Mouse (Mus musculus) lung, embryonic 15.5 days (tissue): Measurements from ENCODE around the gene Hcar1. TPM values are rescaled to one million over a fixed set of nuclear protein-coding genes. Genes with fewer than 3 reads are reported as not detected.

Source experiments
- ATAC-seq: fragments of 200-750 bp; cut with Nextera tagmentation; 2 replicates; pipeline ENCODE4 v1.8.0; 2017; ENCODE audit warnings: moderate number of reproducible peaks, borderline replicate concordance; ENCODE audit not compliant: low FRiP score, low TSS enrichment; ENCODE audit errors: extremely low read depth
- H3K27ac ChIP-seq: fragments of 300-500 bp; sonication (generic); 2 replicates; pipeline ENCODE4 v1.5.1; 2015; ENCODE audit warnings: moderate library complexity, mild to moderate bottlenecking, inconsistent platforms
- H3K27me3 ChIP-seq: fragments of 300-500 bp; sonication (generic); 2 replicates; pipeline ENCODE4 v1.6.1; 2015; ENCODE audit warnings: inconsistent platforms
- H3K36me3 ChIP-seq: fragments of 300-500 bp; sonication (generic); 2 replicates; pipeline ENCODE4 v1.6.1; 2015; ENCODE audit warnings: inconsistent platforms
- H3K4me1 ChIP-seq: fragments of 300-500 bp; sonication (generic); 2 replicates; pipeline ENCODE4 v1.6.1; 2015; ENCODE audit warnings: inconsistent platforms
- H3K4me2 ChIP-seq: fragments of 300-500 bp; sonication (generic); 2 replicates; pipeline ENCODE4 v1.6.1; 2015; ENCODE audit warnings: inconsistent platforms, mild to moderate bottlenecking, moderate library complexity
- H3K4me3 ChIP-seq: fragments of 300-500 bp; sonication (generic); 2 replicates; pipeline ENCODE4 v1.5.1; 2015; ENCODE audit warnings: mild to moderate bottlenecking, inconsistent platforms
- H3K9ac ChIP-seq: fragments of 300-500 bp; sonication (generic); 2 replicates; pipeline ENCODE4 v1.6.1; 2015; ENCODE audit warnings: inconsistent platforms
- H3K9me3 ChIP-seq: fragments of 300-500 bp; sonication (generic); 2 replicates; pipeline ENCODE4 v1.6.1; 2016; ENCODE audit warnings: inconsistent platforms
- WGBS: fragments of 180-500 bp; shearing (Covaris S2); methylation state at CpG from one replicate; pipeline ENCODE4 v1.1.7; 2015; 5-methylcytosine and 5-hydroxymethylcytosine counted together
- polyA plus RNA-seq: library from polyadenylated mRNA; unstranded; fragments of >200 nt; fragmentation: Nextera tagmentation; extraction: Ambion mirVana; gene quantifications from 2 replicates; pipeline ENCODE4 v1.2.1, GENCODE M21; 2015

The Hcar1 gene
- polyA plus RNA-seq, 1 experiment from 2014 or later, result 0.75 TPM

DNA sequence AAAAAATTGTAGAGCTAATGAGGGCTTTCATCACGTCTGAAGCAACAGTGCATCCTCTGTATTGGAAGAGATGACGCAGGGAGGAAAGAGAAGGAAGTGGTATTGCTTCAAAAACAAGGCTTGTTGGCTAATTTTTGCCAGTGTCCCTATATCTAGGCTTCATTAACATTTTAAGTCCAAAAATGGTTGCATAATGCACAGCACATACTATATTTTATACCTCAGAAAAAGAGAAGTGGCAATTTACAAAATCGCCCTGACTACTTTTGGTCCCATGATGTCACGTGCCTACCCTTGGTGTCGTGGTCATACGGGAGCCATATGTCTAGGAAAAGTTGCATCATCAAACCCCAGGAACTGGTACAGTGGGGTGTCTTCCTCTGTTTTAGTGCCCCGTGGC is 47.5 kb downstream of the Hcar1 start:
- ATAC-seq, result no peak
- Histone ChIP-seq H3K9ac (no peak overlapping the region), H3K9me3 (no peaks in the 10 kb centered on the region), H3K36me3 (no peaks in the 10 kb centered on the region), H3K4me2 (no peak overlapping the region), H3K27ac (no peak overlapping the region), H3K4me3 (no peak overlapping the region), H3K4me1 (no peaks in the 10 kb centered on the region), H3K27me3 (no peaks in the 10 kb centered on the region)
- 85% methylated on average over 7 of the region's 7 CpGs for WGBS

DNA sequence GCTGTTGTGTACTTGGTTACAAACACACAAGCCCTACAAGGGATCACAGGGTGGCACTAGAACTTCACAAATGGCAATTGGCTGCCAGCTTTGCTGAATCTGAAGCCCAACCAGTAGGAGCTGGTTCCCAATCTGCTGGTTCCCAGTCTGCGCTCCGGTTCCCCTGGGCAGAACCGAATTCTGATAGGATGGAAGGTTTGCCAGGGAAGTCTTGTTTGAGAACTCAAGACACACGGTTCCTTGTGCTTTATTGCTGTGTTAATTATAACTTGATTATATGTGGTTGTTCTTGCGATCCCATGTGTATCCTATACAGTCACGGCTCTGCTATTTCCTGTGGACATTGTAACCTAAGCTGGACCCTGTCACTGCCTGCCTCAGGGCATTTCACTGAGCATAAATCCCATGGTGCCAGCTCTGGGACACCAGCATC is 52.1 kb downstream of the Hcar1 start:
- no peaks in the 10 kb centered on the region for H3K27me3 ChIP-seq
- WGBS, result 64% methylated on average over 6 of the region's 6 CpGs

More for the DNA sequence above, 52.1 kb downstream of the Hcar1 start:
- ATAC-seq, result no peak
- Histone ChIP-seq H3K36me3 (no peaks in the 10 kb centered on the region), H3K27ac (no peak overlapping the region), H3K4me3 (no peak overlapping the region), H3K9ac (no peak overlapping the region), H3K4me2 (no peak overlapping the region), H3K4me1 (no peaks in the 10 kb centered on the region), H3K9me3 (no peaks in the 10 kb centered on the region)

Other genes starting within 250 kb of the Hcar1 start
- 35.5 and 39.1 TPM in 2 replicates for gene Clip1, start 195.4 kb downstream of the Hcar1 start, polyA plus RNA-seq
- gene Zcchc8, start 158.9 kb downstream of the Hcar1 start, polyA plus RNA-seq, result 67.1 and 90.4 TPM in 2 replicates
- 99.7 and 107 TPM in 2 replicates for gene Rsrc2, start 130.6 kb downstream of the Hcar1 start, polyA plus RNA-seq
- 30.3 and 32.3 TPM in 2 replicates for gene Kntc1, start 130.3 kb downstream of the Hcar1 start, polyA plus RNA-seq
- gene Hcar2, start 14.5 kb downstream of the Hcar1 start, polyA plus RNA-seq, result 0.29 and 0.34 TPM in 2 replicates
- gene Denr, start 27.2 kb upstream of the Hcar1 start, polyA plus RNA-seq, result 118 and 120 TPM in 2 replicates
- 1.7 and 2.3 TPM in 2 replicates for gene Gm43518, start 47.4 kb upstream of the Hcar1 start, polyA plus RNA-seq
- 5.2 and 6.3 TPM in 2 replicates for gene Ccdc62, start 50.7 kb upstream of the Hcar1 start, polyA plus RNA-seq
- gene Hip1r, start 93.6 kb upstream of the Hcar1 start, polyA plus RNA-seq, result 11.8 and 13.3 TPM in 2 replicates
- gene Vps37b, start 152.2 kb upstream of the Hcar1 start, polyA plus RNA-seq, result 38.1 and 41.3 TPM in 2 replicates
- gene Abcb9, start 215.8 kb upstream of the Hcar1 start, polyA plus RNA-seq, result 1.9 and 3.6 TPM in 2 replicates
- gene Ogfod2, start 232.3 kb upstream of the Hcar1 start, polyA plus RNA-seq, result 26.5 and 27.6 TPM in 2 replicates
- 105 and 107 TPM in 2 replicates for gene Arl6ip4, start 236.1 kb upstream of the Hcar1 start, polyA plus RNA-seq